Mouse (Mus musculus) NIH3T3 (cell line): ENCODE measurements around the gene Enc1.

Source experiments
- DNase-seq: peaks from one replicate; pipeline ENCODE4 v3.0.0-alpha.2; 2012; ENCODE audit warnings: low read depth

Enc1 gene

GRCm38 (mm10) chr13:97240965-97241786 is at the start of gene Enc1:
Enc1 (plus strand) TSS chr13:97241105.
- DNase-seq, result peak; percentile 97

- peak; percentile 10 for DNase-seq
Observed at GRCm38 (mm10) chr13:97192649-97193048, 48.3 kb upstream of the Enc1 start.

GRCm38 (mm10) chr13:97193420-97193819 is 47.5 kb upstream of the Enc1 start:
- peak; percentile 76 for DNase-seq

GRCm38 (mm10) chr13:97196186-97196924 is 44.5 kb upstream of the Enc1 start:
- DNase-seq, result no peak

GRCm38 (mm10) chr13:97196925-97197218 is 44.0 kb upstream of the Enc1 start:
- no peak for DNase-seq

GRCm38 (mm10) chr13:97197932-97198562 is 42.9 kb upstream of the Enc1 start, which contains the start of gene Hexb:
Hexb (minus strand) TSS chr13:97198357.
- DNase-seq, result peak; percentile 85

GRCm38 (mm10) chr13:97199123-97199522 is 41.8 kb upstream of the Enc1 start:
- DNase-seq, result no peak

- no peak for DNase-seq
Observed at GRCm38 (mm10) chr13:97201076-97201475, 39.8 kb upstream of the Enc1 start.

GRCm38 (mm10) chr13:97201896-97202295 is 39.0 kb upstream of the Enc1 start:
- no peak for DNase-seq

GRCm38 (mm10) chr13:97205052-97205701 is 35.7 kb upstream of the Enc1 start:
- DNase-seq, result peak; percentile 89

- DNase-seq, result no peak
Observed at GRCm38 (mm10) chr13:97206046-97206445, 34.9 kb upstream of the Enc1 start.

- DNase-seq, result no peak
Observed at GRCm38 (mm10) chr13:97207472-97208111, 33.3 kb upstream of the Enc1 start.

- DNase-seq, result no peak
Observed at GRCm38 (mm10) chr13:97208112-97208478, 32.8 kb upstream of the Enc1 start.

- DNase-seq, result peak; percentile 11
Observed at GRCm38 (mm10) chr13:97208500-97209010, 32.4 kb upstream of the Enc1 start.

GRCm38 (mm10) chr13:97214583-97215268 is 26.2 kb upstream of the Enc1 start:
- no peak for DNase-seq

GRCm38 (mm10) chr13:97215563-97215962 is 25.3 kb upstream of the Enc1 start:
- no peak for DNase-seq

GRCm38 (mm10) chr13:97216196-97216595 is 24.7 kb upstream of the Enc1 start:
- DNase-seq, result no peak

GRCm38 (mm10) chr13:97220022-97220421 is 20.9 kb upstream of the Enc1 start:
- no peak for DNase-seq

GRCm38 (mm10) chr13:97223856-97224255 is 17.0 kb upstream of the Enc1 start:
- no peak for DNase-seq

GRCm38 (mm10) chr13:97224341-97224982 is 16.4 kb upstream of the Enc1 start:
- DNase-seq, result no peak

- DNase-seq, result no peak
Observed at GRCm38 (mm10) chr13:97225130-97225529, 15.8 kb upstream of the Enc1 start.
